Mouse (Mus musculus) layer of hippocampus, adult 9-10 months (tissue): ENCODE results near the gene Scn1b.

Experiments used
- DNase-seq: peaks from one replicate; pipeline ENCODE4 v3.0.0; 2022; ENCODE audit warnings: low spot score

The Scn1b gene

DNA sequence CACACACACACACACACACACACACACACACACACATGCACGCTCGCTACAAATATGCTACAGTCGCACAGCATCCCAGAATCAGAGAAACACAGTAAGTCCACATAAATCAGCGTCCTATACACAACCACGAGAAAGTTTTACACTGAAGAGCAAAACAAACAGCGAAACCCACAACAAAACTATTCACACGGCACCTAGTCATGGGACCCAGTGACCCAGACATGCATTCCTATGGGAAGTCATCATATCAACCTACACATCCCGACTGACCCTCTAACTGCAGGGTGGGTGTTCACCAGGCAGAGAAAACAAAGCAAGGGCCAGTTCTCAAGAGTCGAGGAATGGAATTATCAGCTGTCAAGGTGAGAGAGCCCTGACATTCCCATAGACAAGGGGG is 22.5 kb upstream of the Scn1b start:
- DNase-seq = no peak

DNA sequence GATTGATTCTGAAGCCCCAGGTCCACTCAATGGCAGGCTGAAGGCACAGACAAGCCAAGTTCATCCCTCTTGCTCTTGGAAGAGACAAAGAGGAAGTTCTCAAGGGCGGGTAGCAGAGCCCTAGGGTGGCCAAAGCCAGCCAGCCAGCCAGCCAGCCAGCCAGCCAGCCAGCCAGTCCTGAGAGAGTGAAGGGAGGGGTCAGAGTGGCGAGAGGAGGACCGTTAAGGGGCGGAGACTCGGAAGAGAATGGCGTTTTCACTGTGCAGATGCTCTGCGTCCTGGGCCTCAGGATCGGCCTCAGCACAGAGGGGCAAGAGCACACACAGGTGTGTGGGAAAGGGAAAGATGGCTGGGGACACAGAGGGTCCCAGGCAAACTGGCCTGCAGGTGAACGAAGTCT is 22.0 kb upstream of the Scn1b start:
- no peak for DNase-seq

DNA sequence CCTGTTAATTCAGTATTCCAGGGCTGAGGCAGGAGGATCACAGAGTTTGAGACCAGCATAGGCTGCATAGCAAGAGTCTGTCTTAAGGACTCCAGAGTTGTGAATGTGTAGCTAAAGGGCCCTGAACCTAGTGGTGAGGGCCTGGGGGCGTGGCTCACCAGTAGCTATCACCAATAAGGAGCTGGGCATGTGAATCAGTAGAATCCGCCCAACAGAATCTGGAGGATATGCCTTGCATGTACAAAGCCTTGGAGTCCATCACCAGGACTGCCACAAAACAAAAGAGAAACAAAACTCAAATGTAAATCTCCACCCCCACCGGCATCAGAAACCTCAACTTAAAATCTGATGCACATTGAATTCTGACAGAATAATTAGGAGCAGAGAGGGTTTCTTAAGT is 21.3 kb upstream of the Scn1b start:
- DNase-seq = no peak

DNA sequence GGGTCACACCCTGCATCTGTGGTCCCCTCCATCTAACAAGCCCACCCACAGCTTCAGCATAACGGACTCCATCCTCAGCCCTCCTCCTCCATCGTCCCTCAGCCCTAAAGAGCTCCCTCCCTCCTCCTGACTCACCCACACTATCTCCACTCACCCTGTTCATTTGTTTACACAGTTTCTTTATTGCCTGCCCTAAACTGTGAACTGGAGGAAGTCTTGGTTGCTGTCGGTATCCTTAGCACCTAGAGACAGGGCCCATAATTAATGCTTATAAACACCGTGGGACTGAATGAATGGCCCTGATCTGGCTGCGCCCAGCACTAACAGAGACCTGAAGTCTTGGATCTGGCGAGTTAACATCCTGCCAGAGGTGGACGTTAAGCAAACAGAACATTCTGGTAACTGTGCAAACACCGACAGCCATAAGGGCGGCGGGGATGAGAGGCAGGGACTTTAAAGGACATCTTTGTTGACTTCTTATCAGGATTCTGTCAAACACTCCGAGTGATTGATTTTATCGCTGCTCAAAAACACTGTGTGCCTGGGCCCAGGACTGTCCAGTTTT is 18.9 kb upstream of the Scn1b start:
- DNase-seq = no peak

DNA sequence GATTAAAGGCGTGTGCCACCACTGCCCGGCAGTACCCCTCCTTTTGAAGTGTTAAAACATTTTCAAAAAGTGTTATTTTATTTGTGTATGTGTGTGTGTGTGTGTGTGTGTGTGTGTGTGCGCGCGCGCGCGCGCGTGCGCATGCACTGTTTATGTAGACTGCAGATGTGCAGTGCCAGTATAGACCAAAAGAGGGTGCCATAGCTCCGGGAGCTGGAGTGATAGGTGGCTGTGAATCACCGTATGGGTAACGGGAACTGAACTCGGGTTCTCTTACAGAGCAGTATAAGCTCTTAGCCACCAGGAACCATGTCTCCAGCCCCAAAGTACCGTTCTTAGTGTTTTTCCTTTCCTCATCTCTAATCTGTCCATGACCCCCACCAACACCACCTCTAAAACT is 18.1 kb upstream of the Scn1b start:
- DNase-seq = no peak

DNA sequence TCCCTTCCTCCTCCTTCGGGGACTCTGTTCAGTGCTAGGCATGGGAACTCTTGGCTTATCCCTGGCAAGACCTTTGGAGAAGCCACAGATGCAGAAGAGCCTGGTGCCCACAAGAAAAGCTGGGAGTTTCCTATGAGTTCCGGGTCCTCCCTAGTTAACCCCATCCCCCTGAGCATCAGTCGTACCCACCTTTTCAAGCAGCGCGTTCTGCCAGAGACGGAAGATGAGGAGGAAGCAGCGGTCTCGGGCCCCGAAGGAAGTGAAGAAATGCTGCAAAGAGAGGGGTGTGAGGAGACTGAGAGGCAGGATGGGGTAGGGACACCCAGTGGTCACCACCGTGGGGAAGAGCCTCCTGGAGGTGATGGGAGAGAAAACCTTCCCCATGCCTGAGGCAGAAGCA is 14.1 kb upstream of the Scn1b start:
- no peak for DNase-seq

DNA sequence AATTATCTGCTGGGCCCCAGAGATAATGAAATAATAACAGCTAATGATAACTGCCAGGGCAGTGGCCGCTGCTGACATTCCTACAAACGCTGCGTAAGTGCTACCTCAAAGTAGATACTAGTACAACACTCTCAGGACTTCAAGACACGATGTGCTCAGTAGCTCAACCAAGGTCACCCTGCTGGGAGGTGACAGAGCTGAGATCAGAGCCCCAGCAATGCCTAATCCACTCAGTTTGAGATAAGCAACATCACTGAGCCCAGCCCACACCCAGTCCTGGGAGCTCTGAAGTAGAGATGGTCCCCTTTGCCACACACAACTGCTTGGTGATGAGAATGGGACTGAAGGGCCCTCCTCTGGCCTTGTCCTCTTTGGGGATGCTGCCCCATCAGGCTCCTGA is 13.5 kb upstream of the Scn1b start:
- no peak for DNase-seq

DNA sequence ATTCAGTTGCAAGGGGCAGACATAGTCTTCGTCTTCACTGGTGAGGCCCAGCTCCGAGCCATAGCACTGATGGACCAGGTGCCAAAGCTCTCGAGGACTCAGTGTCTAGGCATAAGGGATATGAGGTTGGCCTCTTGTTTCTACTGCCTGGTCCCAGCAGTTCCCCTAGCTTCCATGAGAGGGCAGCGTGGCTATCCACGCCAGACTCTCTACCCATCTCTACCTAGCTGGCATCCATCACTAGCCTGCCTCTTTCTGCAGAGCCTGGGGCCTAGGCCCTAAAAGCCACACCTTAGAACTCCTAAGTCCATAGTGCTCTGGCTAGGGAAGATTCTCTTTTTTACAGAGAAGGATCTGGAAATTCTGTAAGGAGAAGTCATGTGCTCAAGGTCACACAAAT is 13.0 kb upstream of the Scn1b start:
- DNase-seq = no peak

DNA sequence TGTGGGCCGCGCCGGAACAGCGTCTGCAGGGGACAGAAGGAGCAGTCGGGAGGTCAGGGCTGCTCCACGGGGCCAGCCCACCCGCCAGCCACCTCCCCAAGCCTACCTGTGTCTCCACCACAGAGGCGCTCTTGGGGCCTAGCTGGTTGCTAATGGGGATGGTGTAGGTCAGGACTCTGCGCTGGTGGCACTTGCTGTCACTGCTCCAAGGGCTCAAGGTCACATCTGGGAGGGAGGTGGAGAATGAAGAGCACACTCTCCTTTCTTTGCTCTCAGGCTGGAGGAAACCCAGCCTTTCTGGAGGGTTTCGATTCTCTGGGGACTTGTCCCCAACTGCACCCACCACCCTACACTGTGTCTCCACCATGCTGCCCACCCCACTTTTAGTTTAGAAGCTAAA is 8.9 kb upstream of the Scn1b start:
- no peak for DNase-seq

DNA sequence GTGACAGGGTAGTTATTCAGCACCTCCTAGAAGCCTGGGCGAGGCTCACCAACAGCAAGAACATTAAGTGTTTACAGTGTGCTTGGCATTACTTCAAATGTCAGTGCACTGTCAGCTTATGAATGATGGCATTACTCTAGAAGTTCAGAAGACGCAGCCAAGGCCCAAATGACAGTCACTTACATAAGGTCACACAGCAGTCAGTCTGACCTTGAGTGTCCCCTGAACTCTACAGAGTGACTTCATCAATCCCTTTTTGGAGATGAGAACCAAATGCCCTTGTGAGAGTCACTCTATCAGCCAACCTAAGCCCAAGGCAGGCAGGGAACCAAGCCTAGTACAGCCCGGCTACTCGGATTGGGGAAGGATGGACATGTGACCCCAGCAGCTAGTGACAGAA is 5.1 kb upstream of the Scn1b start:
- no peak for DNase-seq

DNA sequence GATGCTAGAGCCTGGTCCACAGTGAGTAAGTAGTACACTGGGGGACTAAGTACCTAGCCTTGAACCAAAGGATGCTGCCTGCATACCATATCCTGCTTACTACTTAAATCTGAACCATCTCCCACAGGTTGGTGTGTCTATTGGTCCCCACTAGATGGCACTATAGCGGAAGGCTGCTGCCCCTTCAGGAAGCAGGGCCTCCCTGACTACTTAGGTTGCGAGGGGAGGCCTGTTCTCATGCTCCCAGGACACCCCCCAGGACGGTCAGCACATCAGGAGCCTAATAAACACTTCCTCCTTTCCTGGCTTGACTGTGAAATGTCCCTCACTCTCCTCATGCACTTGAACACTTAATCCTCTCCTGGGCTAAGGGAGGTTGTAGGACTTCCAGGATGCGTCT is 4.0 kb upstream of the Scn1b start:
- no peak for DNase-seq

DNA sequence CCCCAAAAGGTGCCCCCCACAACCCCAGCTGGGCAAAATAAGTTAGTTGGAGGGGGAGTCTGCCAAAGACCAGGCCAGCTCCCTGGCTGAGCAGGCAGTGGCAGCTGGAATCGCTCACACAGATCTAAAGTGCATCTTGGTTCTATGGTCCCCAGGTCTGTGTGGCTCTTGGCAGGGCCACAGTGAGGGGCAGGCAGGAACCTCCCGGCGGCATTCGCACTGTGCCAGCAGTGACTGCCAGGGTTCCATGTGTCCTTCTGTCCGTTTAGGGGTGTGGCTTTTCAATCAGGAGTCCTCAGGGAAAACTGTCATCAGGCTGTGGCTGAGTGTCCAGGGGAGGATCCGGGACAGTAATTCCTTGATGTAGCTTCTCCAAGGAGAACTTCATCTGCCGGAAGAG is 3.4 kb upstream of the Scn1b start:
- no peak for DNase-seq

DNA sequence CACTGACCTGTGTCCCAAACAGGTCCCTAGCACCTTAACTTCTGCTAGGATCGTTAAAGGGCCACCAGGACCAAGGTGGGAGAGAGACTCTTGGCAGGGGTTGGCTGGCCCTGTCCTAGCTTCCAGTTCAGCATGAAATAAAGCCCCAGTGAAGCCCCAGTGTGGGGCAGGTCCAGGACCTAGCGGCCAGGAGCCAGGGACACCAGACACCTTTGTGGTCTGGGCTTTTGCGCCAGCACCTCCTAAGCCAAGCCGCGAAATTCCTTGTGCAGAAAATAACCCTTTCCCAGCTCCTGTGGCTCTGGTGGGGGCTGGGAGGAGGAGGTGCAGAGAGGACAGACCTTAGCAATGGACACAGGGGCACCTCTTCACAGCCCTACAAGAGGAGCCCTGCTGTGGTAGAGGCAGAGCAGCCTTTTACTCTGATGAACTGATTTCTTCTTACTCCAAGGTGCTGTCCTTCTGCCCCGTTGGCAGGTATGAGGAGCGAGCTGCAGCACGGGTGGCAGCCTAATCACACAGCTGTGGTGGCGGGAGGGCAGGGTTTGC is 1.4 kb upstream of the Scn1b start:
- no peak for DNase-seq

DNA sequence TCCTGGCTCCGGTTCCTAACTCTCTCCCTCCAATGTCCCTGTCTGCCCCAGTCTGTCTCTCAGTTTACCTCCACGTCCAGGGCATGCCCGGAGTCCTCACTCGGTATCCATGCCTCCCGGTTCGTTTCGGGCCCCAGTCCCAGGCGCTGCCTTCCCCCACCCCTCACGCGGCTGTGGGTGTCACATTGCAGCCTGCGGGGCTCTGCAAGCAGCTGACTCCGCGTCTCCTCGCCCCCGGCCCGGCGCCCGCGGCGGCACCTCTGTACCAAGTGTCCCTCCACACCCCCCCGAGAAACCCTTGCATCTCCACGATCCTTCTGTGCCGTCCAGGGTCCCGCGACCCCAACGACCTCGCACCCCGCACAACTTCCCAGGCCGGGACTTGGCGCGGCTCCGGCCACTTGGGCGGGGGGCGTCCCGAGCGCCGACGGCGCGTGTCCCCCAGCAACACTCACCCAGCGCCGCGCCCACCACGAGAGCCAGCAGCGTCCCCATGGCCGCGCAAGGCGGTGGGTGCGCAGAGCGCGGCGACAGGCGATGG is 522 bp downstream of the Scn1b start:
- DNase-seq = no peak

DNA sequence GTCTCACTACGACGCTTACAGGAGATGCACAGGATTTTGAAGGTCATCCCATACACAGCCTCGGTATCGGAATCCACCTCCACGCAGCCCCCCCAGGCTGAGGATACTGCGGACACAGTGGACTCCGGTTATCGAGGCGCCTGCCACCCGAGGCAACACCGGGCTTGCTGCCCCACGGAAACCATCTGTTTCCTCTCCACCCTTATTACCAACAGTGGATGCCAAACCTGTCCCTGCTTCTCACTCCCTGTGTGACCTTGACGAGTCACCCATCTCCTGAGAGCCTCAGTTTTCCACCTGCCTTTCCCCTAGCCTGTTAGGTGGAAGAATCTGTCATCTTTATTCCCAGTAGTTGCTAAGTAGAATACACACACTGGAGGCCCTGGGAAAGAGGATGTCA is 1.7 kb downstream of the Scn1b start:
- DNase-seq = no peak

DNA sequence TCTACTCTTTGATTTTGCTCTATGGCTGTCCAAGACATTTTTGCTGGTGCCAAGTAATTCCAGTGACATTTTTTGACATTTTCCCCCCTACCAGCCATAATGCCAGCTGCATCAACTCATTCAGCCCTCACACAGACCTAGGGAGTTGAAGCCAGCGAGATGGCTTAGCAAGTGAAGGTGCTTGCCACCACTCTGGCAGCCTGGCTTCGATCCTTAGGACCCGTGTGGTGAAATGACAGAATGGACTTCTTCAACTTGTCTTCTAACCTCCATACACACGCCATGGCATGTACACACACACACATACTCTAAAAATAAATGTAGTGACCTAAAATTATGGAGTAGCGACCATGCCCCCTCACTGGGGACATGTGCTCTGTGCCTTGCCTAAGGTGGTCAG is 2.4 kb downstream of the Scn1b start:
- DNase-seq = no peak

DNA sequence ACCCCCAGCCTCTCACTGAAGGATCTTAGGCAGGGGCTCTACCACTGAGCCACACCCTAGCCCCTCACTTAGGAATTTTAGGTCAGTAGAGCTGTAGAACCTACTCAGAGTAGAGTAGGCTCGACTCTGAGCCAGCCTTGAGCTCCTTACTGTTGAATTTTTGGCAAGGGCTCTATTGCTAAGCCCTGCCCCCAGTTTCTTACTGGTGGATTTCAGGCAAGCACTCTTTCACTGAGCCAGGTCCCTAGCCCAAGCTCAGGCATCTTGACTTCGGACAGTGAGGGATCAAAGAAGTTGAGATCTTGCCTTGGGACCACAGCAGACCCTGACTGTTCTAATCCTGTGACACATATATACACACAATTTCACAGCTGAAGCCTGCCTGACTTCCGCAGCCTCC is 3.1 kb downstream of the Scn1b start:
- DNase-seq = no peak

DNA sequence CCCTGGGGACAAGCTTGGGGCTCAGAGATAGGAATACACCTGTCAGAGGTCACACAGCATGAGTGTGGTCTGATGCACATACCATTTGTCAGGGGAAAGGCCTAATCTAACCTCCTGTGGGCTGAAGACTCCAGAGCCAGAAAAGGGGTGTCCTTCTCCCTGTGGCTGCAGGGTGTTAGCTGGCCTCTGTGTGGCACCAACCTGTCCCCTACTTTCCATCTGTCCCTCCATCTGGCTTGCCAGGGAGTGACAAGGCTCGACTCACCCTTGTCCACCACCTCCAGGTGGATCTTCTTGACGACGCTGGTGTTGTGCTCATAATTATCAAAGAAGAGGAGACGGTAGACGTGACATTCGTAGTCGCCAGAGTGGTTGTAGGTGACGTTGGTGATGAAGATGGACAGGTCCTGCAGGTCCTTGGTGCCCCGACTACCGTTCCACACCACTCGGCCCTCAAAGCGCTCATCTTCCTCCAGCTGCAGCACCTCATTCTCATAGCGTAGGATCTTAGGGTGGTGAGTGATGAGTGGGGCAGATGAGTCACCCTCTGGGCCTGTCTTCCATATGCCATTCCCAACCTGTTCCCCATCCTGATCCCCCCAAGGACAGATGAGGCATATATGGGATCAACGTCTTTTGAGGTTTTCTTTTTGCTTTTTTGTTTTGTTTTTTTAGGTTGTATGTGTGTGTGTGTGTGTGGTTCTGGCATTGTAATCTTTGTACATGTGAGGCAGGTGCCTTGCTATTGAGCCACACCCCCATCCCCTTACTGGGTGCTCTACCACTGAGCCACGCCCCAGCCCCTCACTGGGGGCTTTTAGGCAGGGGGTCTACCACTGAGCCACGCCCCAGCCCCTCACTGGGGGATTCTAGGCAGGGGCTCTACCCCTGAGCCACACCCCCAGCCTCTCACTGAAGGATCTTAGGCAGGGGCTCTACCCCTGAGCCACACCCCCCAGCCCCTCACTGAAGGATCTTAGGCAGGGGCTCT is 3.9 kb downstream of the Scn1b start:
- no peak for DNase-seq

DNA sequence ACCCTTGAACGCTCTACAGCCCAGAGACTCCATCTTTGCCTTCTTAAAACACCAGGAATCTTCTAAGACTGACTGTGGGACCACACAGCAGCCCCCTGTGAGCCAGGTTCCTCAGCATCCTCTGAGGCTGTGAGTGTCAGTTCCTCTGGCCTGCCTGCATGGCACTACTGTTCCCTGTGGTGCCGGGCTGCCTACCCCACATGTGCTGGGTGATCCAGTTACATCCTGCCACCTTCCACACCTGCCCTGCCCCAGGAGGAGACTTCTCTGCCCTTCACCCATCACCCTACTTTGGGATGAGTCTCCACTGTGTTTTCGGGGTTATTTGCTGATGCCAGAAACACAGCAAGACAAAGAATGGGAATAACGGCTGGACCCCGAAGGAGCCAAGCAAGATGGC is 7.2 kb downstream of the Scn1b start:
- DNase-seq = no peak

DNA sequence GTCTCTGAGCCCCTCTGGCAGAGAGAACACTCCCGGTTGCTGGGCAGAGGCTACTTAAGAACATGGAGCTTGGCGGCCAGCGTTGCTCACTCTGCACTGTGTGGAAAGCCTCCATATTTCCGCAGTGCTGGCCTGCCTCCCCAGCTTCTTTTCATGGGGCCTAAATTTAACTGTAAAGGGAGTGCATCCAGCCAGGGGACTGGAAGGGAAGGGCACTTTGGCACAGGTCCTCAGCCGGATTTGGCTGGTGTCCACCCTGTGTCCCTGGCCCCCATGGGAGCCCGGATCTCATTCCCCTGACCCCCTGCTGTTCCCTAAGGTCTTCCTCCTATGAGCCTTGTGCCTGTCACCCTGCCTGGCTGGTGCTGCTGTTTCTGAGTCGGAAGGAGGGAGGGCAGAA is 8.3 kb downstream of the Scn1b start:
- DNase-seq = no peak

DNA sequence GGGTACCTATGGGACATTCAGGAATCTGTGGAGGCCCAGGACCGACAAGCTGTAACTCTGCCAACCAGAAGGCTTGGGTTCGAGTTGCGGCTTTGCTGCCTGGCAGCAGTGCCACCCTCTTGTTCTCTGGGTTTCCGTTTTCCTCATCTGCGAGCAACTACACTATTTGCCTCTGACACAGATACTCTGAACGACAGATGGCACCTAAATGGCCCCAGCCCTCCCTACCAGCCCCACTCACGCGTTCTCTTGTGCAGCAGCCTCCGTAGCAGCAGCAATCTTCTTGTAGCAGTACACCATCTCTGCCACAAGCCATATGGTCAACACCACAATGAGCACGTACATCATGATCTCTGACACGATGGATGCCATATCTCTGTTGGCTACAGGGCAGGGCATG is 9.3 kb downstream of the Scn1b start:
- no peak for DNase-seq

DNA sequence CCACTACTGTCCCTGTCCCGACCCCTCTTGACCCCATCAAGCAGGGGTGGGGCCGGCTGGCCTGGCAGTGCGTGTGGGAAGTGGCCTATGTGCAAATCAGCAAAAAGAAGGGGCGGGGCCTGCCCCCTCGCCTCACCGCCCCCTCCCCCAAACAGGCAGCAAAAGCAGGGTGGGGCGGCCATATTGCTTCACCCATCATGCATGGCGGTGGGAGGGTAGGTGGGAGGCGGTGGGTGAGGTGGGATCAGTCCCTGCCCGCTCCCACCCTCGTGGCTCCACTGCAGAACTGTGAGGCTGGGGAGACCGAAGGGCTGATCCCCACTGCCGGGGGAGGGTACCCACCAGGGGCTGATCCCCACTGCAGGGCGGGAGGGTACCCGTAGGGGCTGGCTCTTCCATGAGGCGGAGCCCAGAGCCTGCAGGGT is 10.1 kb downstream of the Scn1b start:
- no peak for DNase-seq

DNA sequence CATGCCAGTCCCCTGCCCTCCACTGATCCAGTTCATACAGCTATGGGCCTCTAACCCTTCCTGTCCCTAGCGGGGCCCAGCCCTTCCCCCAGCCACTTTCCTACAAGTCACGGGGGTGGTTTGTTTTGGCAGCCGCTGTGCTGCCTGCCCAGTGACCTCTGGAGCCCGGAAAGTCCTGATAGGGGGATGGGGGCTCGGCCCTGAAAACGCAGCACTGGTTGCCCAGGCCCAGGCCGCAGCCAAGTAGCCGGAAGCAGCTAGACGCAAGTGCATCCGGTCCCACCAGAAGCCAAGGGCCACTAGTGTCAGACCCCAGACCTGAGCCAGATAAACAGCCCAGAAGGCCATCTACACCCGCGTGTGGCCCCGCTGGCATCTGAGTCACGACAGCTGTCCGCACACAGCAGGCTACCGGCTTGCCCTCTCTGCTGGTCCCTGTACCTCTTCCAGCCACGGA is 11.2 kb downstream of the Scn1b start:
- DNase-seq = no peak
